Mouse (Mus musculus): Measurements from ENCODE around the gene Etv4.

DNA sequence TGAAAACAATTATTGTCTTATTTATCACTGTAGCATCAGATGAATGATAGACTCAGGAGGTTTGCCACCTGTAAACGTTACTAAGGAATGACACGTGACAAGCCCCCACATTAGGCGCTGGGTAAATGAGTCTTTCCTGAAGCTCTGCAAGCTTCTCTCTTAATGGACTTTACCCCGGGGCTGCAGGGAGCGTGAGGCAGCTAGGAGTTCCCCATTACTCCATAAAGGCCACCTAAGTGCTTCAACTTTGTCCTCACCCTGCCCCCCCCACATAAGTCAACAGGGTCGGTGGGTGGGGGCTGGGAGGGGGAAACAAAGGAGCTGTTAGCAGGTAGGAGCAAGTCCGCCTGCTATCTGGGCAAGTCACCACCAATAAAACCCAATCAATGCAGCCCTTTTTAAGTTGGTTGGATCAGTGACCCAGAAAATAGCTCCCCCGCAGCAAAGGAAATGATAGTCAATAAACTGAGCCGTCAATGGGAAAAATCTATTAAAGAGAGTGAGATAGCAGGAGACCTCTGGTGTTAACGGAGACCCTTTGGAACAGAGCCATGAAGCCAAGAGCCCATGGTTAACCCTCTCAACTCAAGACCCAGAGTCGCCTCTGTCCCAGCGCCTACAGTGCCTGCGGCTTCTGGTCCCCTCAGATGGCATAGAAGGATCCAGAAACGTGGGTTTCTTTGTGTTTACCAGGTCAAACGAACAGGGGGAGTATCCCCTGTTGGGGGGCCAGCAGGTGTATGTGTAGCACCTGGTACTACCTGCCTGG lies 24.1 kb upstream of the Etv4 start:
- no peak for TF ChIP-seq CTCF (IDR thresholded peaks at IDR 0.05; ENCODE audit: control insufficient read depth, insufficient read depth, low read length)
- TF ChIP-seq POLR2A (IDR thresholded peaks at IDR 0.05; ENCODE audit: borderline replicate concordance, control insufficient read depth, low read depth, low read length), result no peak

All from bone marrow, adult 2 months (tissue).